Mouse (Mus musculus) heart, embryonic 14.5 days (tissue): Measurements from ENCODE around the gene Copb1. TPM values are rescaled to one million over a fixed set of nuclear protein-coding genes. Genes with fewer than 3 reads are reported as not detected.

ENCODE experiments used
- ATAC-seq: fragments of 200-750 bp; cut with Nextera tagmentation; 2 replicates; pipeline ENCODE4 v1.8.0; 2017; ENCODE audit warnings: low read depth, moderate TSS enrichment; ENCODE audit not compliant: insufficient number of reproducible peaks, insufficient read depth, low FRiP score
- H3K27ac ChIP-seq, 2 experiments: fragments of 200-500 bp in 1 of 2; fragments of 300-500 bp in 1 of 2; sonication (generic) in 1 of 2; replicated peaks in 1 of 2; 2 replicates each; pipeline ENCODE4 v1.5.1; 2012 to 2014; ENCODE audit warnings: low read depth in 2 of 2, low read length in 2 of 2, control low read depth in 1 of 2, mild to moderate bottlenecking in 1 of 2, mixed read lengths in 1 of 2; ENCODE audit not compliant: control insufficient read depth in 1 of 2, insufficient read depth in 1 of 2
- H3K27me3 ChIP-seq: fragments of 300-500 bp; sonication (generic); 2 replicates; pipeline ENCODE4 v1.6.1; 2014; ENCODE audit warnings: mild to moderate bottlenecking, low read length, control low read depth; ENCODE audit not compliant: control insufficient read depth, insufficient read depth
- H3K36me3 ChIP-seq: fragments of 300-500 bp; sonication (generic); 2 replicates; pipeline ENCODE4 v1.6.1; 2014; ENCODE audit warnings: mild to moderate bottlenecking, control low read depth, low read length, mixed read lengths; ENCODE audit not compliant: control insufficient read depth, insufficient read depth
- H3K4me1 ChIP-seq, 2 experiments: fragments of 200-500 bp in 1 of 2; fragments of 300-500 bp in 1 of 2; sonication (generic) in 1 of 2; 2 replicates each; pipeline ENCODE4 v1.6.1; 2012 to 2014; ENCODE audit warnings: low read length in 2 of 2, control low read depth in 1 of 2, mixed read lengths in 1 of 2; ENCODE audit not compliant: control insufficient read depth in 2 of 2, insufficient read depth in 2 of 2
- H3K4me2 ChIP-seq: fragments of 300-500 bp; sonication (generic); 2 replicates; pipeline ENCODE4 v1.6.1; 2014; ENCODE audit warnings: mild to moderate bottlenecking, low read length
- H3K4me3 ChIP-seq, 2 experiments: fragments of 200-500 bp in 1 of 2; fragments of 300-500 bp in 1 of 2; sonication (generic) in 1 of 2; 2 replicates each; pipeline ENCODE4 v1.5.1; 2012 to 2014; ENCODE audit warnings: low read length in 2 of 2, mild to moderate bottlenecking in 2 of 2, control low read depth in 1 of 2, low read depth in 1 of 2, moderate library complexity in 1 of 2; ENCODE audit not compliant: control insufficient read depth in 1 of 2, insufficient read depth in 1 of 2
- H3K9ac ChIP-seq: fragments of 300-500 bp; sonication (generic); 2 replicates; pipeline ENCODE4 v1.6.1; 2014; ENCODE audit warnings: mild to moderate bottlenecking, low read length
- H3K9me3 ChIP-seq: fragments of 300-500 bp; sonication (generic); 2 replicates; pipeline ENCODE4 v1.6.1; 2016; ENCODE audit warnings: low read length, control low read depth; ENCODE audit not compliant: control insufficient read depth
- WGBS: fragments of 180-500 bp; shearing (Covaris S2); extraction: QIAGEN DNeasy Blood & Tissue Kit; methylation state at CpG from one replicate; pipeline ENCODE4 v1.1.7; 2014; 5-methylcytosine and 5-hydroxymethylcytosine counted together
- polyA plus RNA-seq: library from polyadenylated mRNA; unstranded; fragments of >200 nt; fragmentation: Nextera tagmentation; extraction: Ambion mirVana; gene quantifications from 2 replicates; pipeline ENCODE4 v1.2.1, GENCODE M21; 2014

Copb1 gene
- polyA plus RNA-seq, 1 experiment from 2014 or later = 88.9 TPM

DNA sequence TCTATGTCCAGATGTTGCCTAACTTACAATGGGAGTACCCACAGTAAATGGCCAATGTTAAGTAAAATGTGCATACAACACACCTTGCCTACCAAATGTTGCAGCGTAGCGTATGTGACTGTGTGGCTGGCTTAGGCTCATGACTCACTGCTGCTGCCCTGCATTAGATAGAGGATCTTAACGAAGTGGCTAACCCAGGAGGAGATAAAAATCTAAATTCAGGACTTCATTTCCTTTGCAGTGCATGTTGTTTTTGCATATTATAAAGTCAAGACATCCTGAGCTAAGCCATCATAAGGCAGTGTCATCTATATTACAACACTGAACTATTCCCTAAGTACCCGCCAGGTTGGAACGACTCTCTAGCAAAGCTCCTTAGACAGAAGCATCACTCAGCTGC lies 13.9 kb upstream of the Copb1 start:
- H3K9ac ChIP-seq = no peak overlapping the region
- H3K27ac ChIP-seq = no peak overlapping the region
- no peaks in the 10 kb centered on the region for H3K27me3 ChIP-seq
- H3K36me3 ChIP-seq = peaks cover 92% of the 10 kb centered on the region
- H3K4me1 ChIP-seq = no peaks in the 10 kb centered on the region
- no peaks in the 10 kb centered on the region for H3K9me3 ChIP-seq
- no peak overlapping the region for H3K4me2 ChIP-seq
- ATAC-seq = no peak
- H3K4me3 ChIP-seq = no peak overlapping the region
- 87% methylated on average over 5 of the region's 5 CpGs for WGBS

GRCm38 (mm10) chr7:114251684-114252083 lies 2.8 kb downstream of the Copb1 start:
- H3K4me2 ChIP-seq = no peak overlapping the region
- H3K9ac ChIP-seq = no peak overlapping the region
- 93% methylated on average over 3 of the region's 3 CpGs for WGBS
- H3K4me1 ChIP-seq = peaks cover 0 to 4% of the 10 kb centered on the region in 2 experiments; a peak in 2 of 4 replicates
- no peak overlapping the region for H3K4me3 ChIP-seq
- H3K27me3 ChIP-seq = no peaks in the 10 kb centered on the region
- H3K36me3 ChIP-seq = peaks cover 55% of the 10 kb centered on the region
- peaks cover 6% of the 10 kb centered on the region; the same call in 1 of the 2 replicates for H3K9me3 ChIP-seq
- H3K27ac ChIP-seq = no peak overlapping the region
- no peak for ATAC-seq

DNA sequence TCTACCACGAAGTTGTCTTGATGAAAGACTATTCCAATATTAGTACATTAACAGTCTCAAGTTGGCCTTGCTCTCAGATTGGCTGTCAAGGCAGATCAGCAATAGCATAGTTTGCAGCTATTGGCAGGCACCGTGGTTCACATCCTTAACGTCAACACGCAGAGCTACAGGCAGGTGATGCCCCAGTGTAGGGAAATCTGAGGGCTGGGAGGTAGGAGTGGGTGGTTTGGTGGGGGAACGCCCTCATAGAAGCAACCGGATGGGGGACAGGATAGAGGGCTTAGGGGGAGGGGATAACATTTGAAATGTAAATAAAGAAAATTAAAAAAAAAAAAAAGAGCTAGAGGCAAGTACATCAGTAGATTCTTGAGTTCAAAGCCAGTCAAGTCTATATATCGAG lies 20.5 kb downstream of the Copb1 start:
- H3K4me3 ChIP-seq = no peak overlapping the region
- no peak overlapping the region for H3K9ac ChIP-seq
- H3K4me2 ChIP-seq = no peak overlapping the region
- no peak overlapping the region for H3K27ac ChIP-seq
- H3K27me3 ChIP-seq = no peaks in the 10 kb centered on the region
- no peaks in the 10 kb centered on the region for H3K9me3 ChIP-seq
- WGBS = 75% methylated on average over 7 of the region's 7 CpGs
- H3K36me3 ChIP-seq = peaks cover 97% of the 10 kb centered on the region
- no peaks in the 10 kb centered on the region for H3K4me1 ChIP-seq
- ATAC-seq = no peak

GRCm38 (mm10) chr7:114232982-114233381 lies 21.5 kb downstream of the Copb1 start:
- no peak for ATAC-seq
- H3K4me1 ChIP-seq = no peaks in the 10 kb centered on the region
- no peaks in the 10 kb centered on the region for H3K27me3 ChIP-seq
- no peak overlapping the region for H3K4me2 ChIP-seq
- no peak overlapping the region for H3K9ac ChIP-seq
- H3K4me3 ChIP-seq = no peak overlapping the region
- WGBS = 93% methylated on average over 7 of the region's 7 CpGs
- H3K9me3 ChIP-seq = no peaks in the 10 kb centered on the region
- peaks cover 98% of the 10 kb centered on the region for H3K36me3 ChIP-seq
- no peak overlapping the region for H3K27ac ChIP-seq

DNA sequence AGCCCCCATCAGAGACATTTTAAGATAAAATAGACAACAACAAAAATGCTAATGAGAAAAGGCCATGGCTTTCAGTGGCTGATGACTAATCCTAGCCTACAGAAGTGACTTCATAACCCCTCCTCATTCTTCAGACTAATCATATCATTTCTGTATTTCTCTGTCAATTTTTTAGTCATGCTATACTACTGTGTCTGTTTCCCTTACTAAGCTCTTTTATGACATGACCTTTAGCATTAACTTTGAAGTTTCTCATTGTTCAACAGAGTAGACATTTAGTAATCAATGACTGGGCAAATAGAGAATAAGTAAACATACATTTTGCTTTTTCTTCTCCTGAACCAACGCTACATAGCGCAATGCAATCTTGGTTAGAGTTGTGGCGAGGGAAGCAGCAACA lies 22.7 kb downstream of the Copb1 start:
- Histone ChIP-seq H3K4me1 (no peaks in the 10 kb centered on the region), H3K9ac (no peak overlapping the region), H3K9me3 (no peaks in the 10 kb centered on the region), H3K27ac (no peak overlapping the region), H3K27me3 (no peaks in the 10 kb centered on the region), H3K4me2 (no peak overlapping the region), H3K36me3 (peaks cover 96% of the 10 kb centered on the region), H3K4me3 (no peak overlapping the region)
- 96% methylated on average over 3 of the region's 3 CpGs for WGBS
- no peak for ATAC-seq

DNA sequence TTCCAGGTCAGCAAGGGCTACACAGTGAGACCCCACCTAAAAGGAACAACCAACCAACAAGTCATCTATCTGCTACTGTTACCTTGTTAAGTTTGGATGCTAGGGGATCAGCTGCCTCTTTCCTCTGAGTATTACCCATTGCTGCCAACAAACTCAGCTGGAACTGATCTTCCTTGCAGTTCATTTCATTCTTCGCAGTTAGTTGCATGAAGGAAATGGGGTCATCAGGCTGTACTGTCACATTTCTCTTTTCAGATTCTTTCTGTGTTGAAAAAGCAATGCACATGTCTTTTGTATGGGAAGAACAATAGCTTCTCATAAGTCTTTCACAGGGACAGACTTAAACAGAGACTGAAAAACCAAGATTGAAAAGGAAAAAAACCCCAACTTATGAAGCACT lies 28.0 kb downstream of the Copb1 start:
- Histone ChIP-seq H3K4me1 (no peaks in the 10 kb centered on the region), H3K27ac (no peak overlapping the region), H3K4me2 (no peak overlapping the region), H3K9ac (no peak overlapping the region), H3K36me3 (peaks cover 78% of the 10 kb centered on the region), H3K4me3 (no peak overlapping the region), H3K9me3 (no peaks in the 10 kb centered on the region), H3K27me3 (no peaks in the 10 kb centered on the region)
- ATAC-seq = no peak
- WGBS = 96% methylated on average over 1 of the region's 1 CpGs

DNA sequence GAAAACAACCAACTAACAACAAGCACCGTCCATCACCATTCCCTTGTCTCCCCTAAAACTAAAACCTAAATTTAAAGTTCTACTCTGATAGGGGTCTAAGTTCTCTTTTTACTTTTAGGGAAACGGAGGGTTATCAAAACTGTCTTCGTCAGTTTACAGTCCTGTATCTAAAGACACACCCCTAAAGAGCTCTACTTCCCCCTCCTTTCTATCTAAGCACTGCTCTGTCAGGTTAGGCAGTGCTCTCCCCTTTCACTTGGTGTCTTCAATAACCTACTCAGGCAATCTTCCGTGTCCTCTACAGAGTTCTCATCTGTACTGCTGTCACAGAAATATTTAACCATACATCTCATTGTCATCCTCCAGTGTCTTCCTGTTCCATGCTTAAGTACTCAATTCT lies 34.1 kb downstream of the Copb1 start:
- no peak overlapping the region for H3K4me3 ChIP-seq
- no peaks in the 10 kb centered on the region for H3K27me3 ChIP-seq
- H3K27ac ChIP-seq = no peak overlapping the region
- peaks cover 68% of the 10 kb centered on the region for H3K36me3 ChIP-seq
- WGBS = 79% methylated on average over 4 of the region's 4 CpGs
- no peak overlapping the region for H3K4me2 ChIP-seq
- H3K4me1 ChIP-seq = no peaks in the 10 kb centered on the region
- ATAC-seq = no peak
- H3K9me3 ChIP-seq = no peaks in the 10 kb centered on the region
- no peak overlapping the region for H3K9ac ChIP-seq

DNA sequence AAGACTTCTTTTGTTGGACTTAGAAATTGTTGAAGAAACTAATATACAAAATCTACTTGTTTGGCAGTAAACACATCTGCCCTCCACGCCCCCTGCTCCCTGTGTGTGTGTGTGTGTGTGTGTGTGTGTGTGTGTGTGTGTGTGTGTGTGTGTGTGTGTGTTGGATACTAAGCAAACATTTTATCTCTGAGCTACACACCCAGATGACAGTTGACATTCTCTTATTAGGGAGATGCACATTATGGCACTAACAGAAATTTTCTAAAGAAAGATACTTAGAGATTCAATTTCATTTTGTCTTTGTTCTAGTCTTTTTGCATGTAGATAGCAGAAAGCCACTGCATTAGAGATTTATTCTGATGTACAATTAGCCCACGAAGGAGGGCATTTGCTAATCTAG lies 37.6 kb downstream of the Copb1 start:
- no peak for ATAC-seq
- Histone ChIP-seq H3K4me3 (no peak overlapping the region), H3K9me3 (no peaks in the 10 kb centered on the region), H3K36me3 (peaks cover 77% of the 10 kb centered on the region), H3K4me2 (no peak overlapping the region), H3K9ac (no peak overlapping the region), H3K27me3 (no peaks in the 10 kb centered on the region), H3K4me1 (no peaks in the 10 kb centered on the region), H3K27ac (no peak overlapping the region)
- WGBS = 92% methylated on average over 2 of the region's 2 CpGs
